Mouse (Mus musculus) lung, postnatal 0 days (tissue): ENCODE results near the gene Cdrt4. TPM values are rescaled to one million over a fixed set of nuclear protein-coding genes. Genes with fewer than 3 reads are reported as not detected.

Source experiments
- ATAC-seq: fragments of 200-750 bp; cut with Nextera tagmentation; 2 replicates; pipeline ENCODE4 v1.8.0; 2017; ENCODE audit warnings: moderate library complexity
- DNase-seq: peaks from one replicate; pipeline ENCODE4 v3.0.0-alpha.2; 2016; ENCODE audit warnings: low spot score
- H3K27ac ChIP-seq: fragments of 300-500 bp; sonication (generic); 2 replicates; pipeline ENCODE4 v1.5.1; 2014; ENCODE audit warnings: antibody characterized with exemption, mild to moderate bottlenecking, low read length, mixed read lengths
- H3K27me3 ChIP-seq: fragments of 300-500 bp; sonication (generic); replicated peaks from 2 replicates; pipeline ENCODE4 v1.6.1; 2014; ENCODE audit warnings: low read length, mixed read lengths; ENCODE audit not compliant: insufficient read depth
- H3K36me3 ChIP-seq: fragments of 300-500 bp; sonication (generic); 2 replicates; pipeline ENCODE4 v1.6.1; 2014; ENCODE audit warnings: low read length, mixed read lengths; ENCODE audit not compliant: insufficient read depth
- H3K4me1 ChIP-seq: fragments of 300-500 bp; sonication (generic); 2 replicates; pipeline ENCODE4 v1.6.1; 2014; ENCODE audit warnings: antibody characterized with exemption, low read depth, low read length, mixed read lengths; ENCODE audit not compliant: insufficient read depth
- H3K4me2 ChIP-seq: fragments of 300-500 bp; sonication (generic); replicated peaks from 2 replicates; pipeline ENCODE4 v1.6.1; 2014; ENCODE audit warnings: low read depth, mild to moderate bottlenecking, low read length, moderate library complexity, mixed read lengths
- H3K4me3 ChIP-seq: fragments of 300-500 bp; sonication (generic); 2 replicates; pipeline ENCODE4 v1.5.1; 2014; ENCODE audit warnings: low read depth, low read length
- H3K9ac ChIP-seq: fragments of 300-500 bp; sonication (generic); replicated peaks from 2 replicates; pipeline ENCODE4 v1.6.1; 2014; ENCODE audit warnings: low read depth, mild to moderate bottlenecking
- H3K9me3 ChIP-seq: fragments of 300-500 bp; sonication (generic); 2 replicates; pipeline ENCODE4 v1.6.1; 2016; ENCODE audit warnings: low read length, mixed read lengths
- CTCF ChIP-seq: IDR thresholded peaks from 2 replicates; pipeline ENCODE4 v1.5.1; 2016; ENCODE audit warnings: antibody characterized with exemption, mild to moderate bottlenecking
- EP300 ChIP-seq: IDR thresholded peaks from 2 replicates; pipeline ENCODE4 v1.6.1; 2016; ENCODE audit warnings: antibody characterized with exemption, mild to moderate bottlenecking, control low read depth
- WGBS: fragments of 180-500 bp; shearing (Covaris S2); extraction: QIAGEN DNeasy Blood & Tissue Kit; methylation state at CpG from one replicate; pipeline ENCODE4 v1.1.7; 2014; 5-methylcytosine and 5-hydroxymethylcytosine counted together
- polyA plus RNA-seq: library from polyadenylated mRNA; unstranded; fragments of >200 nt; fragmentation: Nextera tagmentation; extraction: Ambion mirVana; gene quantifications from 2 replicates; pipeline ENCODE4 v1.2.1, GENCODE M21; 2015

The Cdrt4 gene
- polyA plus RNA-seq, 1 experiment from 2014 or later: 0.23 TPM

DNA sequence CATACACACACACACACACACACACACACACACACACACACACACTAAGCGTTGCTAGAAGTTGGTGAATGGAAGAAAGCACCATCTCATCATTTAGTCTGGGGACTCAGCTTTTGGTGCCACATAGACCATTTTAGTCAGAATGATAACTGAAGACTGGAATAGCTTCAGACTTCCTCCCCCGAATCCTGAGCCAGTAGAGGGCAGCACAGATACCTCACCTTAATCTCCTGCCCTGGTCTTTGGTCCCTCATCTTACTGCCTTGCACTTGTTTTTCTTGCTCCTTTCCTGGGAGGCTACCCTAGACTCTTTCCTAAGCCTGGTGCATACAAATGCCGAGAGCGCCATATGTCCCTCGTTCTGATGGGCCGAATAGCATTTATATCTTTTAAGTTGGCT is 36.5 kb upstream of the Cdrt4 start:
- H3K27me3 ChIP-seq: no peaks in the 10 kb centered on the region
- peak; percentile 45 for DNase-seq
- H3K9me3 ChIP-seq: no peaks in the 10 kb centered on the region
- no peaks in the 10 kb centered on the region for H3K36me3 ChIP-seq
- no peak overlapping the region for H3K9ac ChIP-seq
- H3K27ac ChIP-seq: no peak overlapping the region
- H3K4me3 ChIP-seq: no peak overlapping the region
- TF ChIP-seq CTCF (peak; percentile 70), EP300 (no peak)
- no peak overlapping the region for H3K4me2 ChIP-seq
- WGBS: 46% methylated on average over 6 of the region's 6 CpGs
- H3K4me1 ChIP-seq: no peaks in the 10 kb centered on the region
- ATAC-seq: no peak

DNA sequence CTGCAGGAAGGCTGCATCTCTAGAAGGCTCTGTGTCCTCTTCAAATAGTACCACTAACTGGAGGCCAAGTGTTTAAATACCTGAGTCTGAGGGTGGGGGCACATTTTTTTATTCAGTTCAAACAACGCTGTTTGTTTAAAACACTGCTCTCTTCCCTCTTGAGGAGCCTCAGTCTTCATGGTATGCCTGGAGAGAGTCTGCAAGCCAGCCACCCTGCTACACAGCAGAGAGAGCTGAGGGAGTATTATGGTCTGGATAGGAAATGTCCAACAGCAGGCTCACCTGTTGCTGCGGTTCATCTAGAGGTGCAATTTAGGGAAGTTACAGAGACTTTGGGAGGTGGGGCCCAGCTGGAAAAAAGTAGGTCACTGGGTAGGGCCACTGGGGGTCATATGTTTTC is 35.5 kb upstream of the Cdrt4 start:
- H3K4me2 ChIP-seq: no peak overlapping the region
- TF ChIP-seq CTCF (no peak), EP300 (peak; percentile 86)
- H3K27ac ChIP-seq: no peak overlapping the region
- ATAC-seq: peak; percentile 90
- no peak overlapping the region for H3K9ac ChIP-seq
- WGBS: 42% methylated on average over 2 of the region's 2 CpGs
- H3K4me1 ChIP-seq: no peaks in the 10 kb centered on the region
- H3K4me3 ChIP-seq: no peak overlapping the region
- no peaks in the 10 kb centered on the region for H3K27me3 ChIP-seq
- peak; percentile 87 for DNase-seq
- no peaks in the 10 kb centered on the region for H3K9me3 ChIP-seq
- H3K36me3 ChIP-seq: no peaks in the 10 kb centered on the region

DNA sequence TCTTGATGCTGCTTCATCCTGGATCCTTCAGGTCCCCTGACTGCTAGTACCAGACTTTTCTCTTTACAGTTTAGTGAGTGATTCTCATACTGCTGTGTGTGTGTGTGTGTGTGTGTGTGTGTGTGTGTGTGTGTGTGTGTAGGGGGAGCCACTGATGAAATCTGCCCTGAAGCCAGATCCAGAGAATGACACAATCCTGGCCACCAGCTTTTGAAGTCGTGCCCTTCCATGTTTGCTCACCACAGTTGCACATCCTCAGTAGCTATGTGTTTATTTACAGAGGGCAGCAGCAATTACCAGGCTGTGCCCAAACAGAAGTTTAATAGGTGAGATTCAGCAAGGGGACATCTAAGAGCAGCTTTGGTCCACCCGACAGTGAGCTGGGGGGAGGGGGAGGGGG is 34.2 kb upstream of the Cdrt4 start:
- peak; percentile 42 for DNase-seq
- Histone ChIP-seq H3K9me3 (no peaks in the 10 kb centered on the region), H3K27ac (no peak overlapping the region), H3K36me3 (no peaks in the 10 kb centered on the region), H3K4me1 (no peaks in the 10 kb centered on the region), H3K4me2 (no peak overlapping the region), H3K27me3 (no peaks in the 10 kb centered on the region), H3K4me3 (no peak overlapping the region), H3K9ac (no peak overlapping the region)
- WGBS: 15% methylated on average over 2 of the region's 2 CpGs
- no peak for TF ChIP-seq CTCF
- TF ChIP-seq EP300: no peak
- no peak for ATAC-seq

DNA sequence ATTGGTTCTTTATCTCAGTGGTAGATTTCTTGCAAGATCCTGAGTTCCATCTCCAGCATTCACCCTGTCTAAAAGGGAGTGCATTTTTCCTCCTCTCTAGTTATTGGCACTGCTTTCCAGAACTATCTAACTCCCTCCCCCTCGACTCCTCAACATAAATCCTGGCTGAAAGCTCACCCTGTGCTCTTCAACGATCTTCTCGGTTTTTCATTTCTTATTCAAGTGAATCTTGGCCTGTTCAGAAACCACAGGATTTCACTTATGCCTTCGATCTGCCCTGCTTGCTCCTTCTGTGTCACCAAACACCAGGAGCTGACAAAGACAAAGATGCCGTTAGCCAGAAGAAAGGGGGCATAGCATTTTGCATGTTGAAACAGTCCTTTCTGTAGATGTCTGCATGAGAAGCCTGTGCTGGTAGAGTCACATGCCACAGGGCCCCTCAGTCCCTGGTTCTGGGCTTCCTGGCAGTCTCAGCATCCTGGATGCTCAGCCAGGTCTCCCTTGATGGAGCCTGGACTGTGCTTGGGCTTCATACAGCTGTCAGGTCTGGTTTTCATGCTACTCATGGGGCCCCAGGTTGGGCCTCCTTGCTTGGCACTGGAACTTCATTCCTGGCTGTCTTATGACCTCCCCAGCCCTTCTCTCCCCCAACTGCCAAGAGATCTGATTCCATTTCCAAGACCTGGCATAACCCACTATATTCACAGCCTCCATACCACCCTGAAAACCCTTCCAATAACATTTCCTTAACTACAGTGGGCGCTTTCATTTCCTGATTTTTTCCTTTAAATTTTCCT is 30.8 kb upstream of the Cdrt4 start:
- DNase-seq: no peak
- no peaks in the 10 kb centered on the region for H3K4me1 ChIP-seq
- no peaks in the 10 kb centered on the region for H3K9me3 ChIP-seq
- WGBS: 51% methylated on average over 6 of the region's 6 CpGs
- TF ChIP-seq CTCF (no peak), EP300 (no peak)
- no peaks in the 10 kb centered on the region for H3K36me3 ChIP-seq
- ATAC-seq: no peak
- H3K27me3 ChIP-seq: no peaks in the 10 kb centered on the region
- no peak overlapping the region for H3K27ac ChIP-seq
- no peak overlapping the region for H3K4me3 ChIP-seq
- no peak overlapping the region for H3K9ac ChIP-seq
- no peak overlapping the region for H3K4me2 ChIP-seq

DNA sequence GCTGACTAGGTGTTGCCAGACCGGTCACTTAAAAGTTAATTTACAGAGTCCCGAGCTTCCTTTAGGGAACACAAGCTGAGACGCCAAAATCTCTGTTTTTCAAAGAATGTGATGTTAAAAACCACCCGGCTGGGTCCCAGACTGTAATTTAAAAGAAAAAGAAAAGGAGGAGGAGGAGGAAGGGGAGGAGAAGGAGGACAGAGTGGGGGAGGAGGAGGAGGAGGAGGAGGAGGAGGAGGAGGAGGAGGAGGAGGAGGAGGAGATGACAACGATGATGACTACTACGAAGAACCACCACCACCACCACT is 30.3 kb upstream of the Cdrt4 start:
- ATAC-seq: no peak

DNA sequence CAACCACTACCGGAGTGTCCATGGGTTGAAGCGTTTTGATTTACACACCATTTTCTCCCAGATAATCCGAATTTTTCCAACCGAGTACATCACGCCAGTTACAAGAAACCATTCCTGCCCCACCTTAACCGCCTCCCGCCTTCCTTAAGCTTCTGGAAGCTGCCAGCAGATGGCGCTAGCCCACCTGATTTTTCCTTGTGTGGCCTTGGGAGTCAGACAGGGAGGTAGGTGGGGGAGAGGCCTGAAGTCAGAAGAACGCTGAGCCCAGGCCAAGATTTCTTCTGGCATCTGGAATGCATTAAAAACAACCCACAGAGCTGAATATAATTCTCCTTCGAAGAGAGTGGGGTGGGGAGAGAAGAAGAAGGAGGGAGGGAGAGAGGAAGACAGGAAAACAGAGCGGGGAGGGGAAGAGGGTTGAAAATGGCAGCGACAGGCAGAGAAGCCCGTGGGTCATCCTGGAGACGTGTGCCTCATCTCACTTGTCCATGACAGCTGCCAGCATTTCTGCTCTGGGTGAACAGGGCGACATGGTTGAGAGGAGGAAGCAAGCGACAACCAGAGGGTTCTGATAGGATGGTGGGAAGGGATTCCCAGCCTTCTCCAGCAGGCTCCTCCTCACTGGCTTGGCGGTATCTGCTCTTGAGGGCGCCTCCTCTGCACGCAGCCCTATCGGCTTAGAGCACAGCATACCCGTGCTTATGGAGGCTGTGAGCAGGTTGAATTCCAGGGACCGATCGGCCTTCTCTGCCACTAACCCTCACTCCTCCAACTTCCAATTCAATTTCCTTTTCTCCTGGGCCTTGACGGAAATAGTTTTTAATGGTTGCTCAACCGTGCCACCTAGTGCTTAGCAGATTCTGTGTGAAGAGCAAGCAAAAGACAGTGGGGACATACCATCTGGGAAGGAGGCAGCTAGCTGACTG is 29.7 kb upstream of the Cdrt4 start:
- Histone ChIP-seq H3K36me3 (no peaks in the 10 kb centered on the region), H3K9me3 (no peaks in the 10 kb centered on the region), H3K4me2 (peak overlapping the region; percentile 35), H3K27ac (peak overlapping the region; percentile 86), H3K4me3 (no peak overlapping the region), H3K4me1 (no peaks in the 10 kb centered on the region), H3K27me3 (no peaks in the 10 kb centered on the region), H3K9ac (no peak overlapping the region)
- ATAC-seq (peak; percentile 90), DNase-seq (peak; percentile 97)
- TF ChIP-seq EP300 (peak; percentile 73; the same call in 1 of the 2 replicates), CTCF (peak; percentile 98)
- WGBS: 18% methylated on average over 24 of the region's 25 CpGs

More for the DNA sequence above, 30.3 kb upstream of the Cdrt4 start:
- Histone ChIP-seq H3K9me3 (no peaks in the 10 kb centered on the region), H3K4me2 (no peak overlapping the region), H3K36me3 (no peaks in the 10 kb centered on the region), H3K27ac (no peak overlapping the region), H3K9ac (no peak overlapping the region), H3K4me1 (no peaks in the 10 kb centered on the region), H3K27me3 (no peaks in the 10 kb centered on the region), H3K4me3 (no peak overlapping the region)
- WGBS: 19% methylated on average over 6 of the region's 6 CpGs
- peak; percentile 23 for DNase-seq
- TF ChIP-seq EP300: no peak
- TF ChIP-seq CTCF: no peak
